ENCODE assay signal across 23 mouse cellular contexts in the genomic region with DNA sequence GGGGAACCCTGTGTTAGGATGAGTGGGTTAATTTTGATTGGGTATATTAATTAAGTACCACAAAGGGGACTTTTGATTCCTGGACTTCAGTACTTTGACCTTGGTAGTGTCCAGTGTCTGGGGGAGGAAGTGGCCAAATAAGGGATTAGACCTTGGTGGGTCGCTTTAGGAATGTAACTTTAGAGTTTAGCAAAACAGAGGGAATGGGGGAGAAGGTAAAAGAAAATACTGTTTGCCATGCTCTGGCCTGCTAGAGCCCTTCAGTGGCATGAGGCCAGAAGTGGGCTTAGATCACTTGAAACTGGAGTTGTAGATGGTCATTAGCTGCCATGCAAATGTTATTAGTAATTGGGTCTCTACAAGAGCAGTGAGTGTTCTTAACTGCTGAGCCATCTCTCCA. TPM values are rescaled to one million over a fixed set of nuclear protein-coding genes. Genes with fewer than 3 reads are reported as not detected.
DNase-seq lines count a peak whose midpoint lies in the region; ATAC-seq and TF ChIP-seq lines count a peak whose summit lies in the region.
"Had no signal": no experiment of that assay in that cellular context is flagged by ENCODE, and none has a peak within 500 bp of the region (broad histone marks: within the 10 kb centered on the region; RNA-seq: fewer than 3 reads in every experiment).

No protein-coding gene starts in this region.

- no peaks in the 10 kb centered on the region for H3K27me3 ChIP-seq in kidney, adult 2 months (replicated peaks; ENCODE audit: control insufficient read depth, insufficient read depth, low read length)
- H3K27me3 ChIP-seq in kidney, embryonic 15.5 days: no peaks in the 10 kb centered on the region
- no peaks in the 10 kb centered on the region for H3K27me3 ChIP-seq in liver, adult 2 months (ENCODE audit: control insufficient read depth, insufficient read depth, low read length)
- no peaks in the 10 kb centered on the region for H3K27me3 ChIP-seq in liver, postnatal 0 days (ENCODE audit: insufficient read depth, low read length)
- H3K27me3 ChIP-seq: embryonic facial prominence, embryonic 12.5 days; embryonic facial prominence, embryonic 15.5 days; hindbrain, embryonic 12.5 days; hindbrain, embryonic 15.5 days had no signal

- TF ChIP-seq POLR2A in kidney, adult 2 months (IDR thresholded peaks at IDR 0.05; ENCODE audit: low read depth, low read length): no peak
- TF ChIP-seq POLR2A in liver, adult 2 months (IDR thresholded peaks at IDR 0.05; ENCODE audit: extremely low read depth, insufficient read depth, low read length): no peak

- no peaks in the 10 kb centered on the region for H3K9me3 ChIP-seq in kidney, embryonic 15.5 days (replicated peaks)
- no peaks in the 10 kb centered on the region for H3K9me3 ChIP-seq in liver, postnatal 0 days (ENCODE audit: low read length)
- H3K9me3 ChIP-seq: embryonic facial prominence, embryonic 12.5 days; embryonic facial prominence, embryonic 15.5 days; hindbrain, embryonic 12.5 days; hindbrain, embryonic 15.5 days had no signal

- TF ChIP-seq CTCF in kidney, adult 2 months (conservative IDR thresholded peaks at IDR 0.05; ENCODE audit: insufficient read depth, insufficient read length, low read depth, low read length): no peak
- TF ChIP-seq CTCF in liver, adult 2 months (IDR thresholded peaks at IDR 0.05; ENCODE audit: low read depth, low read length): no peak
- no peak for TF ChIP-seq CTCF in liver, postnatal 0 days (IDR thresholded peaks at IDR 0.05; ENCODE audit: low read depth)

- H3K4me1 ChIP-seq in kidney, adult 2 months (ENCODE audit: control insufficient read depth, insufficient read depth, low read length): peaks cover 3% of the 10 kb centered on the region; the same call in 1 of the 2 replicates
- H3K4me1 ChIP-seq in kidney, embryonic 15.5 days: peaks cover 8% of the 10 kb centered on the region
- peaks cover 2% of the 10 kb centered on the region; the same call in 1 of the 2 replicates for H3K4me1 ChIP-seq in liver, adult 2 months (ENCODE audit: control insufficient read depth, insufficient read depth, low read length)
- peaks cover 5% of the 10 kb centered on the region; the same call in 1 of the 2 replicates for H3K4me1 ChIP-seq in liver, postnatal 0 days (ENCODE audit: insufficient read depth)
- H3K4me1 ChIP-seq: embryonic facial prominence, embryonic 12.5 days; embryonic facial prominence, embryonic 15.5 days; hindbrain, embryonic 12.5 days; hindbrain, embryonic 15.5 days had no signal

- DNase-seq in kidney, adult 2 months: peak; percentile 30
- no peak for DNase-seq in kidney, postnatal 10 days
- no peak for DNase-seq in kidney, postnatal 14 days
- peak; percentile 24 for DNase-seq in liver, adult 2 months (ENCODE audit: extremely low read depth, low read depth, low spot score)
- DNase-seq in liver, postnatal 0 days: no peak
- DNase-seq: adrenal gland, postnatal 14 days; cerebellum, adult 11 months; cerebellum, adult 2 months; cerebellum, adult 9-11 months; cerebellum, postnatal 25 days; forebrain, postnatal 0 days; gastrocnemius, adult 2 months; gastrocnemius, postnatal 14 days; heart, adult 11 months had no signal

- no peaks in the 10 kb centered on the region for H3K36me3 ChIP-seq in kidney, adult 2 months (ENCODE audit: control insufficient read depth, insufficient read depth, low read length)
- H3K36me3 ChIP-seq in kidney, embryonic 15.5 days: peaks cover 15% of the 10 kb centered on the region
- peaks cover 9% of the 10 kb centered on the region; the same call in 1 of the 2 replicates for H3K36me3 ChIP-seq in liver, adult 2 months (ENCODE audit: control insufficient read depth, insufficient read depth, low read length)
- H3K36me3 ChIP-seq in liver, postnatal 0 days (replicated peaks; ENCODE audit: insufficient read depth, low read length): 0 out of 2 replicates have a peak, but pooled peaks cover 2% of the 10 kb centered on the region
- H3K36me3 ChIP-seq: embryonic facial prominence, embryonic 12.5 days; embryonic facial prominence, embryonic 15.5 days; hindbrain, embryonic 12.5 days had no signal

- H3K27ac ChIP-seq in kidney, adult 2 months (ENCODE audit: insufficient read depth, low read depth, low read length): no peak overlapping the region
- peak overlapping the region; percentile 34 for H3K27ac ChIP-seq in kidney, embryonic 15.5 days
- no peak overlapping the region for H3K27ac ChIP-seq in liver, adult 2 months (replicated peaks; ENCODE audit: insufficient read depth, low read depth, low read length)
- H3K27ac ChIP-seq in liver, postnatal 0 days (ENCODE audit: low read depth): no peak overlapping the region
- H3K27ac ChIP-seq: embryonic facial prominence, embryonic 12.5 days; embryonic facial prominence, embryonic 15.5 days; gastrocnemius, adult 2 months; hindbrain, embryonic 12.5 days; hindbrain, embryonic 15.5 days had no signal

- 62% methylated on average over 1 of the region's 1 CpGs for WGBS in kidney, adult 2 months
- 50% methylated on average over 1 of the region's 1 CpGs for WGBS in kidney, embryonic 15.5 days
- WGBS in liver, adult 2 months: 62% methylated on average over 1 of the region's 1 CpGs
- WGBS in liver, postnatal 0 days (ENCODE audit: insufficient replicate concordance): 79% methylated on average over 1 of the region's 1 CpGs

- H3K4me3 ChIP-seq in kidney, adult 2 months (ENCODE audit: insufficient read depth, low read depth, low read length): no peak overlapping the region
- no peak overlapping the region for H3K4me3 ChIP-seq in kidney, embryonic 15.5 days (replicated peaks)
- no peak overlapping the region for H3K4me3 ChIP-seq in liver, adult 2 months (ENCODE audit: insufficient read depth, low read depth, low read length)
- H3K4me3 ChIP-seq in liver, postnatal 0 days (ENCODE audit: low read depth, low read length): no peak overlapping the region
- H3K4me3 ChIP-seq: embryonic facial prominence, embryonic 12.5 days; embryonic facial prominence, embryonic 15.5 days; gastrocnemius, adult 2 months; hindbrain, embryonic 12.5 days; hindbrain, embryonic 15.5 days had no signal

- H3K4me2 ChIP-seq in kidney, embryonic 15.5 days: no peak overlapping the region
- no peak overlapping the region for H3K4me2 ChIP-seq in liver, postnatal 0 days (ENCODE audit: low read depth, low read length)
- H3K4me2 ChIP-seq: embryonic facial prominence, embryonic 12.5 days; embryonic facial prominence, embryonic 15.5 days; heart, embryonic 11.5 days; hindbrain, embryonic 12.5 days; hindbrain, embryonic 15.5 days had no signal

- ATAC-seq in kidney, embryonic 15.5 days (replicated peaks; ENCODE audit: low FRiP score): peak; percentile 70
- no peak for ATAC-seq in liver, postnatal 0 days
- ATAC-seq: activated CD4-positive, CD25-positive, alpha-beta regulatory T cell, adult 4 months; CD4-positive, CD25-positive, alpha-beta regulatory T cell, adult 4 months; forebrain, embryonic 14.5 days; forebrain, postnatal 0 days had no signal

- H3K9ac ChIP-seq in kidney, embryonic 15.5 days: no peak overlapping the region
- no peak overlapping the region for H3K9ac ChIP-seq in liver, adult 2 months (ENCODE audit: low read depth, low read length)
- H3K9ac ChIP-seq in liver, postnatal 0 days (replicated peaks): no peak overlapping the region
- H3K9ac ChIP-seq: embryonic facial prominence, embryonic 12.5 days; embryonic facial prominence, embryonic 15.5 days; forebrain, postnatal 0 days; hindbrain, embryonic 12.5 days; hindbrain, embryonic 15.5 days had no signal

- peaks cover 5% of the 10 kb centered on the region; the same call in 1 of the 2 replicates for H3K79me2 ChIP-seq in liver, adult 2 months (ENCODE audit: control insufficient read depth, insufficient read depth, low read length)

- no peak for TF ChIP-seq EP300 in liver, postnatal 0 days (IDR thresholded peaks at IDR 0.05; ENCODE audit: low read depth)

RNA-seq across cellular contexts. Expression of a gene that starts 45.8 kb away (rescaled TPM):
- 14.6 TPM in 2 replicates for polyA plus RNA-seq in kidney, adult 2 months (2012; rRNA removed)
- 24.3 and 25.6 TPM in 2 replicates for polyA plus RNA-seq in kidney, embryonic 15.5 days (2015; fragmentation: Nextera tagmentation; extraction: Ambion mirVana)
- 13.1 and 16.0 TPM in 2 replicates for total RNA-seq in liver, adult 2 months (2014; rRNA removed)
- 5.2 and 5.5 TPM in 2 replicates for polyA plus RNA-seq in liver, adult 2 months (2012; rRNA removed)
- polyA plus RNA-seq in liver, postnatal 0 days (2015; fragmentation: Nextera tagmentation; extraction: Ambion mirVana): 7.2 and 7.3 TPM in 2 replicates

Comparison
In these comparisons a context has a peak if more than half of its experiments do, and no peak if none do; other contexts are left out.
1. DNase-seq: peak in kidney, adult 2 months (single experiment) and liver, adult 2 months (single experiment); none in kidney, postnatal 10 days (single experiment), kidney, postnatal 14 days (single experiment) and liver, postnatal 0 days (single experiment).